Mouse (Mus musculus) fibroblast of lung, adult 2 months (primary cell): ENCODE measurements at regions not wholly inside any gene's neighbourhood (a gene's known extent, or its start where the extent isn't known, plus 50 kb on each side); places are given as distances from the start of the nearest gene placed in this dataset.

ENCODE experiments used
- DNase-seq: peaks from one replicate; pipeline ENCODE4 v3.0.0-alpha.2; 2011; ENCODE audit warnings: low read depth

DNA sequence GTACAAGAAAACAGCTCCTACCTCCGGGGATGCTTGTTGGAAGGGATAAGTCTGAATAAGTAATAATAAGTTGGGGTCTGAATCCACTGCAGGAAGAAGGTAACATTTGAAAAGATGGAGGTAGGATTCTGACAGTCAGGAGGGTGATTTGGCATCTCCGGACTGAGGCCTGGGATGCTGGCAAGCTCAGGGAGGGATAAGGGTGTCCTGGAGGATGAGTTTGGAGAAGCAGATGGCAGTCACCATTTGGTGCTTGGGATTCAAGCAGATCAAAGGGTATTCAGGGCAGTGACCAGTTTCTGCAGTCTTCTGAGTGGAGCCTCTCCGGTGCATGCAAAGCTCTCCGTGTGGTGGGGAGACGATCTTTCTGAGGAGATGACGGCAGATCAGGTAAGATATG is 62.9 kb upstream of the Gm2310 start:
- DNase-seq: no peak

DNA sequence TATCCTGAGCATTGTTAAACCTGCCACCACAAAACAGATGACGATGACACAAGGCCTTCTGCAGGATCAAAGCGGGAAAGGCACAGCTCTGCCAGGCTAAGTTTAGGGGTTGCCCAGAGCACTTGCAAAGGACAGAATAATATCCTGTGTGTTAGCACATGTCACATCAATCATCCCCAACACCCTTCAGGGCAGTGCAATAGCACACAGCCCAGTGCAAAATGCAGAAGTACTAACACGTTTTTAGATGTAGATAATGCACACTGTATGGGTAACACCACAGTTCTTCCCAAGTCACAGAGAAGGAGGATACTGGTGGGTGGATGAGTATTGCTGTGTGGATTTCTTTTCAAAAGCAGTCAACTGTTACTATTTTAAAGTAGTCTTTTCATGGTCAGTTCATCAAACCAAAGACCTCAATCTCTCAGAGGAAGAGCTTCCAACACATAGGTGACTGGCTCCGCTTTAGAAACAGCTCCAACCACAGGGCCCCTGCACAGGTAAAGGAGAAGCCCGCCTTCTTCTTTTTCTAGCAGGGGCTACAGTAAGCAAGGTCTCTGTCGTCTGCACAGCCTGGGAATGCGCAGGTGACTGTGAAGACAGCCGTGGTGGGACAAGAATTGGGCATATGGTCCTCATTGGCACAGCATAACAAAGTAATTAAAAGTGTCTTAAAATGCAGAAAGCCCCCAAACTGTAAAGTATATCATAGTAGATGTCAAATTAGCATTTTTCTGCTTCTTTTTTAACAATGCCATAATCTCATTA is 61.6 kb upstream of the Gm2310 start:
- no peak for DNase-seq

DNA sequence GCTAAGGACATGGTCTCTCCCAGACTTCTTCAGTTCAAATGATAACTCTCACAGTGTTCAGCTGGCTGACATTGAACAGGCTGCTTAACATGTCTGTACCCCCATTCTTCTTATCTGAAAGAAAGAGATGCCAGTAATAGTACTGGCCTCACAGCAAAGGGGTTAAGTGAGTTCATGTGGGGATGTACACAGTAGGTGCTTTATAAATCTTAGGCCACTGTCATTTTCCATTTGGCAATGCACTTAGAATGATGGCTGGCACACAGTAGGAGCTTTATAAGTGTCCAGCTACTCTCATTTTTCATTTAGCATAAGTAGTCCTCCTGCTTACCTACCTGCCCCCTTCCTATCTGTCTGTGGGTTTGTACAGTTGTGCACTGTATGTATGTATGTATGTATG is 60.3 kb upstream of the Gm2310 start:
- no peak for DNase-seq

DNA sequence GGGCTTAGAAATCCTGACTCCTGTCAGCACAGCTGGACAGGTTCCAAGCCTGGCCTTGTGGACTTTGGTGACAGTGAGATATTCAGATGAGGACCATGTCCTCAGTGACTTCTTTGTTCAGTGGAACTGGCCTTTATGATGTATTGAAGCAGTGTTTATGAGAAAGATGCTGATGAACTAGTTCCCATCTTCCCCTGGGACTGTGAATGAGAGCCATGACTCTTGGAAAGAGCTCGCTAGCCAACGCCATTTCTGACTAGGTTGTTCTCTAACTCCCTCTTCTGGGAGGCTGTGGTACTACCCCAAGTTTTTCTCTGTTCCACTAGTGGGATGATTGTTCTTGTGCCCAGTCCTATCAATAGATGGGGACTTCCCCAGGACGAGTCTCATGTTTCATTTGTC is 57.7 kb upstream of the Gm2310 start:
- DNase-seq: peak; percentile 43

DNA sequence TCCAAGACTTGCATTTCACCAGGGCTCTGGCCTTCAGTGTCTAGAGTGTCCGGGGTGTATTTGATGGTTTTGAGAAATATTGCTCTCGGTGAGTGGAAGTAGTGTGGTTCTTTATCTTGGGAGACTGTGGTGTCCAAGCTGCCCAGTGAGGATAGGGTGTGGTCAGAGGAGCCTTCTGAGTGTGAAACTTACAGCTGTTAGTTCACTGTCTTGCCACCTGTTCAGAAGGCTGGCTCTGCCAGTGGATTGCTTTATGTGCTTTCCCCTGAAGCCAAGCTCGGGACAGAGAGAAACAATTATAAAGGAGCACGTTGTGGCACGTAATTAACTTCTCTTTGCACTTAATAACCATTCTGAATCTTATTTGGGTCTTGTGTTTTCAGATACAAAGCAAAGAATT is 57.2 kb upstream of the Gm2310 start:
- no peak for DNase-seq

DNA sequence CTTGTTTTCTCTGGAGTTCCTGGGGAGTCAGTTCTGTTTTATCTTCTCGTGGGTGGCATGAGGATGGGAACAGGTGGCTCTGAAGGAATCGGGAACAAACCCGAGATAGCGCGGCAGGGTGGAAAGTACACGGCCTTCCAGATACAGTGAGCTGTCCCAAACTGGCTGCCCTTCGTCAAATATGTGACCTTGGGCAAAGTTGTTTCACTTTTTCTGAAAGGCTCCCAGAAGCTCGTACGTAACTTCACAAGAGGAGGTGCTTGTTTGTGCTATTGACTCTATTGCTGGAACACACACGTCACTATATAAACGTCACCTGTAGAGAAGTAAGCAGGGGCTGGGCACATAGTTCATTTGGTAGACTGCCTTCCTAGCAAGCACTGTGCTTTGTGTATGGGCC is 49.9 kb upstream of the Gm2310 start:
- no peak for DNase-seq
